Mouse (Mus musculus) left cerebral cortex, postnatal 36 days (tissue): ENCODE data around the gene Lactb. TPM values are rescaled to one million over a fixed set of nuclear protein-coding genes. Genes with fewer than 3 reads are reported as not detected.

ENCODE experiments used
- DNase-seq, 2 experiments: peaks; one replicate each; pipeline ENCODE4 v3.0.0; 2021 to 2022; ENCODE audit warnings: low spot score in 2 of 2, mixed read lengths in 1 of 2
- intact Hi-C: fragments of 180-260 bp; cut with DNase I; formaldehyde crosslinking; loops from one replicate; pipeline ENCODE4 v1.15.1; 2025
- total RNA-seq, 2 experiments: library from RNA; stranded (reverse); gene quantifications; 2 replicates each; pipeline ENCODE4 v1.2.3; 2021

The Lactb gene
- total RNA-seq, result 10 to 100 TPM; 18.8 to 19.0 TPM

- intact Hi-C loops, result no loop called here
- DNase-seq, result peak; percentile 93 to 94
Observed at GRCm38 (mm10) chr9:66975239-66975645, at the start of gene Lactb. Gene Lactb, minus strand, starts transcription at chr9:66975484.

- intact Hi-C loops, result no loop called here
Observed at GRCm38 (mm10) chr9:67023371-67023770, 48.1 kb upstream of the Lactb start.

GRCm38 (mm10) chr9:67020063-67020462, 44.8 kb upstream of the Lactb start:
- DNase-seq, result no peak

More at GRCm38 (mm10) chr9:67023371-67023770, 48.1 kb upstream of the Lactb start:
- DNase-seq, result no peak

GRCm38 (mm10) chr9:67013501-67013900, 38.2 kb upstream of the Lactb start:
- intact Hi-C loops, result no loop called here
- DNase-seq, result no peak

More at GRCm38 (mm10) chr9:67020063-67020462, 44.8 kb upstream of the Lactb start:
- intact Hi-C loops, result no loop called here

- intact Hi-C loops, result no loop called here
Observed at GRCm38 (mm10) chr9:67012470-67012869, 37.2 kb upstream of the Lactb start.

GRCm38 (mm10) chr9:67011483-67011882, 36.2 kb upstream of the Lactb start:
- DNase-seq, result no peak
- intact Hi-C loops, result no loop called here

More at GRCm38 (mm10) chr9:67012470-67012869, 37.2 kb upstream of the Lactb start:
- no peak for DNase-seq

GRCm38 (mm10) chr9:67008781-67009180, 33.5 kb upstream of the Lactb start:
- intact Hi-C loops, result no loop called here
- no peak for DNase-seq

- intact Hi-C loops, result no loop called here
- DNase-seq, result no peak
Observed at GRCm38 (mm10) chr9:67006376-67006775, 31.1 kb upstream of the Lactb start.

GRCm38 (mm10) chr9:67005161-67005742, 30.0 kb upstream of the Lactb start:
- no peak for DNase-seq
- intact Hi-C loops, result no loop called here

GRCm38 (mm10) chr9:67003656-67004055, 28.4 kb upstream of the Lactb start:
- intact Hi-C loops, result no loop called here
- DNase-seq, result no peak

GRCm38 (mm10) chr9:67003156-67003555, 27.9 kb upstream of the Lactb start:
- DNase-seq, result no peak
- intact Hi-C loops, result no loop called here

- no peak for DNase-seq
- intact Hi-C loops, result loop anchor here (1.0 kb wide), 1 partner anchor 43 kb away; no protein-coding TSS in a partner anchor
Observed at GRCm38 (mm10) chr9:67001506-67001905, 26.2 kb upstream of the Lactb start.

- DNase-seq, result peak; percentile 58 to 62
- intact Hi-C loops, result loop anchor here (1.0 kb wide), 1 partner anchor 43 kb away; no protein-coding TSS in a partner anchor
Observed at GRCm38 (mm10) chr9:67001050-67001449, 25.8 kb upstream of the Lactb start.

- no peak for DNase-seq
- intact Hi-C loops, result no loop called here
Observed at GRCm38 (mm10) chr9:66999698-67000097, 24.4 kb upstream of the Lactb start.

- intact Hi-C loops, result no loop called here
- no peak for DNase-seq
Observed at GRCm38 (mm10) chr9:66991750-66992410, 16.6 kb upstream of the Lactb start.

GRCm38 (mm10) chr9:66991021-66991749, 15.9 kb upstream of the Lactb start:
- intact Hi-C loops, result no loop called here
- peak; percentile 45 to 49 for DNase-seq

GRCm38 (mm10) chr9:66990046-66990445, 14.8 kb upstream of the Lactb start:
- intact Hi-C loops, result no loop called here
- no peak for DNase-seq

- intact Hi-C loops, result no loop called here
- no peak for DNase-seq
Observed at GRCm38 (mm10) chr9:66989581-66989980, 14.3 kb upstream of the Lactb start.

- intact Hi-C loops, result no loop called here
- peak; percentile 46 to 57 for DNase-seq
Observed at GRCm38 (mm10) chr9:66988888-66989414, 13.7 kb upstream of the Lactb start.

- intact Hi-C loops, result no loop called here
- no peak for DNase-seq
Observed at GRCm38 (mm10) chr9:66988198-66988887, 13.1 kb upstream of the Lactb start.
